Mouse (Mus musculus) hindbrain, embryonic 10.5 days (tissue): ENCODE measurements around the gene Zfp790. TPM values are rescaled to one million over a fixed set of nuclear protein-coding genes. Genes with fewer than 3 reads are reported as not detected.
A peak's percentile ranks its signal among the peaks of the same experiment; 100 is the strongest.

Experiments
- DNase-seq: peaks from one replicate; pipeline ENCODE4 v3.0.0-alpha.2; 2017; ENCODE audit warnings: low spot score
- H3K27ac ChIP-seq: fragments of 300-500 bp; sonication (generic); 2 replicates; pipeline ENCODE4 v1.5.1; 2016; ENCODE audit warnings: mild to moderate bottlenecking, moderate library complexity
- H3K27me3 ChIP-seq: fragments of 300-500 bp; sonication (generic); 2 replicates; pipeline ENCODE4 v1.6.1; 2016; ENCODE audit warnings: mild to moderate bottlenecking; ENCODE audit not compliant: poor library complexity, insufficient read depth, severe bottlenecking
- H3K36me3 ChIP-seq: fragments of 300-500 bp; sonication (generic); 2 replicates; pipeline ENCODE4 v1.6.1; 2016; ENCODE audit warnings: mild to moderate bottlenecking, moderate library complexity
- H3K4me1 ChIP-seq: fragments of 300-500 bp; sonication (generic); replicated peaks from 2 replicates; pipeline ENCODE4 v1.6.1; 2016; ENCODE audit warnings: mild to moderate bottlenecking
- H3K4me3 ChIP-seq: fragments of 300-500 bp; sonication (generic); 2 replicates; pipeline ENCODE4 v1.5.1; 2016; ENCODE audit warnings: mild to moderate bottlenecking, moderate library complexity
- H3K9me3 ChIP-seq: fragments of 300-500 bp; sonication (generic); 2 replicates; pipeline ENCODE4 v1.6.1; 2016; ENCODE audit warnings: mild to moderate bottlenecking, moderate library complexity
- WGBS: fragments of 180-500 bp; shearing (Covaris S2); methylation state at CpG from one replicate; pipeline ENCODE4 v1.1.7; 2016; 5-methylcytosine and 5-hydroxymethylcytosine counted together
- polyA plus RNA-seq: library from polyadenylated mRNA; unstranded; fragments of >200 nt; fragmentation: Nextera tagmentation; extraction: Ambion mirVana; gene quantifications from 2 replicates; pipeline ENCODE4 v1.2.1, GENCODE M21; 2016

Gene Zfp790
- polyA plus RNA-seq, 1 experiment from 2014 or later = 17.3 TPM

GRCm38 (mm10) chr7:29807046-29807445 lies 8.9 kb upstream of the Zfp790 start:
- 86% methylated on average over 5 of the region's 5 CpGs for WGBS
- Histone ChIP-seq H3K4me3 (no peak overlapping the region), H3K27me3 (no peaks in the 10 kb centered on the region), H3K9me3 (peaks cover 14% of the 10 kb centered on the region; the same call in 1 of the 2 replicates), H3K36me3 (peaks cover 3% of the 10 kb centered on the region; the same call in 1 of the 2 replicates), H3K4me1 (no peaks in the 10 kb centered on the region), H3K27ac (no peak overlapping the region)
- no peak for DNase-seq

- H3K36me3 ChIP-seq = peaks cover 3% of the 10 kb centered on the region; the same call in 1 of the 2 replicates
- no peak for DNase-seq
- no peak overlapping the region for H3K4me3 ChIP-seq
- H3K27ac ChIP-seq = no peak overlapping the region
- H3K27me3 ChIP-seq = no peaks in the 10 kb centered on the region
- peaks cover 23% of the 10 kb centered on the region for H3K4me1 ChIP-seq
- peaks cover 8% of the 10 kb centered on the region; the same call in 1 of the 2 replicates for H3K9me3 ChIP-seq
- 92% methylated on average over 1 of the region's 1 CpGs for WGBS
Observed at GRCm38 (mm10) chr7:29812244-29812643, 3.7 kb upstream of the Zfp790 start.

GRCm38 (mm10) chr7:29814381-29814780 lies 1.5 kb upstream of the Zfp790 start:
- Histone ChIP-seq H3K27me3 (no peaks in the 10 kb centered on the region), H3K36me3 (peaks cover 3% of the 10 kb centered on the region; the same call in 1 of the 2 replicates), H3K9me3 (peaks cover 6% of the 10 kb centered on the region; the same call in 1 of the 2 replicates), H3K27ac (no peak overlapping the region), H3K4me1 (peaks cover 38% of the 10 kb centered on the region), H3K4me3 (0 out of 2 replicates have a peak overlapping the region, but pooled peaks have one; percentile 77)
- 92% methylated on average over 2 of the region's 2 CpGs for WGBS
- DNase-seq = no peak

- Histone ChIP-seq H3K9me3 (peaks cover 4% of the 10 kb centered on the region; the same call in 1 of the 2 replicates), H3K27me3 (no peaks in the 10 kb centered on the region), H3K27ac (peak overlapping the region; percentile 88), H3K4me3 (peak overlapping the region; percentile 77), H3K4me1 (peaks cover 40% of the 10 kb centered on the region), H3K36me3 (peaks cover 3% of the 10 kb centered on the region; the same call in 1 of the 2 replicates)
- 2% methylated on average over 12 of the region's 12 CpGs for WGBS
- no peak for DNase-seq
Observed at GRCm38 (mm10) chr7:29815061-29815784, 691 bp upstream of the Zfp790 start.

- H3K27me3 ChIP-seq = no peaks in the 10 kb centered on the region
- no peaks in the 10 kb centered on the region for H3K9me3 ChIP-seq
- peak overlapping the region; percentile 65 for H3K4me3 ChIP-seq
- WGBS = 4% methylated on average over 12 of the region's 12 CpGs
- peak overlapping the region; percentile 81 for H3K27ac ChIP-seq
- peak; percentile 67 for DNase-seq
- H3K4me1 ChIP-seq = peaks cover 40% of the 10 kb centered on the region
- H3K36me3 ChIP-seq = peaks cover 28% of the 10 kb centered on the region
Observed at GRCm38 (mm10) chr7:29818619-29819254, 2.8 kb downstream of the Zfp790 start.

- DNase-seq = no peak
- peaks cover 7% of the 10 kb centered on the region; the same call in 1 of the 2 replicates for H3K9me3 ChIP-seq
- H3K27me3 ChIP-seq = no peaks in the 10 kb centered on the region
- H3K27ac ChIP-seq = no peak overlapping the region
- H3K4me3 ChIP-seq = no peak overlapping the region
- H3K4me1 ChIP-seq = no peaks in the 10 kb centered on the region
- peaks cover 91% of the 10 kb centered on the region for H3K36me3 ChIP-seq
- WGBS = 94% methylated on average over 12 of the region's 12 CpGs
Observed at GRCm38 (mm10) chr7:29828001-29828400, 12.1 kb downstream of the Zfp790 start.

- Histone ChIP-seq H3K9me3 (peaks cover 7% of the 10 kb centered on the region; the same call in 1 of the 2 replicates), H3K27me3 (no peaks in the 10 kb centered on the region), H3K36me3 (peaks cover 87% of the 10 kb centered on the region), H3K4me3 (no peak overlapping the region), H3K27ac (no peak overlapping the region), H3K4me1 (no peaks in the 10 kb centered on the region)
- WGBS = 88% methylated on average over 12 of the region's 12 CpGs
- DNase-seq = no peak
Observed at GRCm38 (mm10) chr7:29829804-29830203, 13.9 kb downstream of the Zfp790 start.

GRCm38 (mm10) chr7:29836816-29837215 lies 20.9 kb downstream of the Zfp790 start:
- no peak overlapping the region for H3K27ac ChIP-seq
- peaks cover 23% of the 10 kb centered on the region for H3K36me3 ChIP-seq
- H3K4me1 ChIP-seq = no peaks in the 10 kb centered on the region
- 86% methylated on average over 1 of the region's 1 CpGs for WGBS
- H3K4me3 ChIP-seq = no peak overlapping the region
- H3K27me3 ChIP-seq = no peaks in the 10 kb centered on the region
- DNase-seq = no peak
- no peaks in the 10 kb centered on the region for H3K9me3 ChIP-seq

GRCm38 (mm10) chr7:29839256-29839655 lies 23.3 kb downstream of the Zfp790 start:
- Histone ChIP-seq H3K27me3 (no peaks in the 10 kb centered on the region), H3K27ac (no peak overlapping the region), H3K9me3 (no peaks in the 10 kb centered on the region), H3K4me1 (no peaks in the 10 kb centered on the region), H3K36me3 (peaks cover 17% of the 10 kb centered on the region), H3K4me3 (no peak overlapping the region)
- no peak for DNase-seq
- WGBS = 86% methylated on average over 3 of the region's 3 CpGs

GRCm38 (mm10) chr7:29842105-29842504 lies 26.2 kb downstream of the Zfp790 start:
- Histone ChIP-seq H3K4me1 (no peaks in the 10 kb centered on the region), H3K27ac (no peak overlapping the region), H3K4me3 (no peak overlapping the region), H3K27me3 (no peaks in the 10 kb centered on the region), H3K9me3 (no peaks in the 10 kb centered on the region), H3K36me3 (peaks cover 46% of the 10 kb centered on the region)
- WGBS = 89% methylated on average over 1 of the region's 1 CpGs
- DNase-seq = no peak

- no peak overlapping the region for H3K4me3 ChIP-seq
- H3K9me3 ChIP-seq = no peaks in the 10 kb centered on the region
- DNase-seq = no peak
- no peak overlapping the region for H3K27ac ChIP-seq
- WGBS = 90% methylated on average over 5 of the region's 5 CpGs
- H3K4me1 ChIP-seq = no peaks in the 10 kb centered on the region
- H3K27me3 ChIP-seq = no peaks in the 10 kb centered on the region
- peaks cover 61% of the 10 kb centered on the region for H3K36me3 ChIP-seq
Observed at GRCm38 (mm10) chr7:29844616-29845015, 28.7 kb downstream of the Zfp790 start.

GRCm38 (mm10) chr7:29852831-29853218 lies 36.9 kb downstream of the Zfp790 start:
- peak overlapping the region; percentile 84; the same call in 1 of the 2 replicates for H3K27ac ChIP-seq
- peak overlapping the region; percentile 62 for H3K4me3 ChIP-seq
- H3K27me3 ChIP-seq = no peaks in the 10 kb centered on the region
- no peak for DNase-seq
- WGBS = 59% methylated on average over 9 of the region's 9 CpGs
- peaks cover 11% of the 10 kb centered on the region for H3K4me1 ChIP-seq
- H3K9me3 ChIP-seq = peaks cover 6% of the 10 kb centered on the region; the same call in 1 of the 2 replicates
- peaks cover 29% of the 10 kb centered on the region for H3K36me3 ChIP-seq
